Mouse (Mus musculus): ENCODE data around the gene Pcx. TPM values are rescaled to one million over a fixed set of nuclear protein-coding genes. Genes with fewer than 3 reads are reported as not detected.
"Not testable (repeated sequence)": the region's sequence is repeated elsewhere in the genome, so short reads cannot be mapped to it uniquely, and the experiment has no call there.

Pcx gene
- polyA plus RNA-seq, 1 experiment from 2014 or later, result 9.7 TPM

GRCm38 (mm10) chr19:4572061-4572460 is 61.8 kb downstream of the Pcx start:
- no peaks in the 10 kb centered on the region for H3K9me3 ChIP-seq (ENCODE audit: control insufficient read depth, low read length)
- no peak for DNase-seq (ENCODE audit: low spot score)
- 69% methylated on average over 4 of the region's 4 CpGs for WGBS
- no peaks in the 10 kb centered on the region for H3K36me3 ChIP-seq (ENCODE audit: control insufficient read depth, insufficient read depth, low read length)
- no peak overlapping the region for H3K9ac ChIP-seq (ENCODE audit: low read length)
- no peak overlapping the region for H3K4me2 ChIP-seq (ENCODE audit: low read length)
- no peak overlapping the region for H3K27ac ChIP-seq (ENCODE audit: low read depth)
- no peaks in the 10 kb centered on the region for H3K4me1 ChIP-seq (replicated peaks; ENCODE audit: control insufficient read depth, insufficient read depth, low read length)
- no peak for ATAC-seq (replicated peaks; ENCODE audit: low FRiP score, low TSS enrichment, low read depth)
- H3K27me3 ChIP-seq (replicated peaks; ENCODE audit: control insufficient read depth, insufficient read depth, low read length), result no peaks in the 10 kb centered on the region
- H3K4me3 ChIP-seq (ENCODE audit: low read depth, low read length), result no peak overlapping the region

- H3K27ac ChIP-seq (ENCODE audit: low read depth), result no peak overlapping the region
- H3K36me3 ChIP-seq (ENCODE audit: control insufficient read depth, insufficient read depth, low read length), result no peaks in the 10 kb centered on the region
- WGBS, result 86% methylated on average over 8 of the region's 8 CpGs
- H3K4me3 ChIP-seq (ENCODE audit: low read depth, low read length), result no peak overlapping the region
- DNase-seq (ENCODE audit: low spot score), result no peak
- no peaks in the 10 kb centered on the region for H3K9me3 ChIP-seq (ENCODE audit: control insufficient read depth, low read length)
- ATAC-seq (replicated peaks; ENCODE audit: low FRiP score, low TSS enrichment, low read depth), result no peak
- H3K27me3 ChIP-seq (replicated peaks; ENCODE audit: control insufficient read depth, insufficient read depth, low read length), result no peaks in the 10 kb centered on the region
- H3K9ac ChIP-seq (ENCODE audit: low read length), result no peak overlapping the region
- H3K4me2 ChIP-seq (ENCODE audit: low read length), result no peak overlapping the region
- no peaks in the 10 kb centered on the region for H3K4me1 ChIP-seq (replicated peaks; ENCODE audit: control insufficient read depth, insufficient read depth, low read length)
Observed at GRCm38 (mm10) chr19:4572467-4572866, 62.2 kb downstream of the Pcx start.

- no peak overlapping the region for H3K27ac ChIP-seq (ENCODE audit: low read depth)
- H3K4me3 ChIP-seq (ENCODE audit: low read depth, low read length), result no peak overlapping the region
- no peaks in the 10 kb centered on the region for H3K9me3 ChIP-seq (ENCODE audit: control insufficient read depth, low read length)
- WGBS, result 84% methylated on average over 1 of the region's 1 CpGs
- no peaks in the 10 kb centered on the region for H3K4me1 ChIP-seq (replicated peaks; ENCODE audit: control insufficient read depth, insufficient read depth, low read length)
- no peaks in the 10 kb centered on the region for H3K27me3 ChIP-seq (replicated peaks; ENCODE audit: control insufficient read depth, insufficient read depth, low read length)
- H3K4me2 ChIP-seq (ENCODE audit: low read length), result no peak overlapping the region
- H3K36me3 ChIP-seq (ENCODE audit: control insufficient read depth, insufficient read depth, low read length), result no peaks in the 10 kb centered on the region
- DNase-seq (ENCODE audit: low spot score), result no peak
- H3K9ac ChIP-seq (ENCODE audit: low read length), result no peak overlapping the region
- no peak for ATAC-seq (replicated peaks; ENCODE audit: low FRiP score, low TSS enrichment, low read depth)
Observed at GRCm38 (mm10) chr19:4573241-4573640, 63.0 kb downstream of the Pcx start.

- Histone ChIP-seq H3K9ac (ENCODE audit: low read length) (no peak overlapping the region), H3K36me3 (ENCODE audit: control insufficient read depth, insufficient read depth, low read length) (no peaks in the 10 kb centered on the region), H3K4me1 (replicated peaks; ENCODE audit: control insufficient read depth, insufficient read depth, low read length) (no peaks in the 10 kb centered on the region), H3K9me3 (ENCODE audit: control insufficient read depth, low read length) (no peaks in the 10 kb centered on the region), H3K27me3 (replicated peaks; ENCODE audit: control insufficient read depth, insufficient read depth, low read length) (no peaks in the 10 kb centered on the region), H3K4me3 (ENCODE audit: low read depth, low read length) (no peak overlapping the region), H3K4me2 (ENCODE audit: low read length) (no peak overlapping the region), H3K27ac (ENCODE audit: low read depth) (no peak overlapping the region)
- 56% methylated on average over 2 of the region's 2 CpGs for WGBS
- ATAC-seq (replicated peaks; ENCODE audit: low FRiP score, low TSS enrichment, low read depth) (no peak), DNase-seq (ENCODE audit: low spot score) (no peak)
Observed at GRCm38 (mm10) chr19:4578799-4579198, 68.5 kb downstream of the Pcx start.

- Histone ChIP-seq H3K4me3 (ENCODE audit: low read depth, low read length) (no peak overlapping the region), H3K9ac (ENCODE audit: low read length) (no peak overlapping the region), H3K4me2 (ENCODE audit: low read length) (no peak overlapping the region), H3K4me1 (replicated peaks; ENCODE audit: control insufficient read depth, insufficient read depth, low read length) (no peaks in the 10 kb centered on the region), H3K27ac (ENCODE audit: low read depth) (no peak overlapping the region), H3K9me3 (ENCODE audit: control insufficient read depth, low read length) (no peaks in the 10 kb centered on the region), H3K27me3 (replicated peaks; ENCODE audit: control insufficient read depth, insufficient read depth, low read length) (no peaks in the 10 kb centered on the region), H3K36me3 (ENCODE audit: control insufficient read depth, insufficient read depth, low read length) (no peaks in the 10 kb centered on the region)
- ATAC-seq (replicated peaks; ENCODE audit: low FRiP score, low TSS enrichment, low read depth), result no peak
- DNase-seq (ENCODE audit: low spot score), result no peak
- 54% methylated on average over 5 of the region's 5 CpGs for whole genome bisulfite sequencing
Observed at GRCm38 (mm10) chr19:4579296-4579695, 69.0 kb downstream of the Pcx start.

- 64% methylated on average over 2 of the region's 2 CpGs for WGBS
- DNase-seq (ENCODE audit: low spot score), result no peak
- ATAC-seq (replicated peaks; ENCODE audit: low FRiP score, low TSS enrichment, low read depth), result no peak
- no peaks in the 10 kb centered on the region for H3K27me3 ChIP-seq (replicated peaks; ENCODE audit: control insufficient read depth, insufficient read depth, low read length)
- no peak overlapping the region for H3K4me3 ChIP-seq (ENCODE audit: low read depth, low read length)
- H3K4me2 ChIP-seq (ENCODE audit: low read length), result no peak overlapping the region
- no peak overlapping the region for H3K9ac ChIP-seq (ENCODE audit: low read length)
- no peaks in the 10 kb centered on the region for H3K36me3 ChIP-seq (ENCODE audit: control insufficient read depth, insufficient read depth, low read length)
- no peaks in the 10 kb centered on the region for H3K9me3 ChIP-seq (ENCODE audit: control insufficient read depth, low read length)
- H3K27ac ChIP-seq (ENCODE audit: low read depth), result no peak overlapping the region
- no peaks in the 10 kb centered on the region for H3K4me1 ChIP-seq (replicated peaks; ENCODE audit: control insufficient read depth, insufficient read depth, low read length)
Observed at GRCm38 (mm10) chr19:4583856-4584255, 73.6 kb downstream of the Pcx start.

GRCm38 (mm10) chr19:4586783-4587182 is 76.5 kb downstream of the Pcx start:
- not testable (repeated sequence) for H3K4me3 ChIP-seq (ENCODE audit: low read depth, low read length); H3K27ac ChIP-seq (ENCODE audit: low read depth); H3K9ac ChIP-seq (ENCODE audit: low read length); H3K4me1 ChIP-seq (replicated peaks; ENCODE audit: control insufficient read depth, insufficient read depth, low read length); DNase-seq (ENCODE audit: low spot score); H3K27me3 ChIP-seq (replicated peaks; ENCODE audit: control insufficient read depth, insufficient read depth, low read length); H3K9me3 ChIP-seq (ENCODE audit: control insufficient read depth, low read length); H3K4me2 ChIP-seq (ENCODE audit: low read length); H3K36me3 ChIP-seq (ENCODE audit: control insufficient read depth, insufficient read depth, low read length); ATAC-seq (replicated peaks; ENCODE audit: low FRiP score, low TSS enrichment, low read depth)

- H3K4me3 ChIP-seq (ENCODE audit: low read depth, low read length), result no peak overlapping the region
- WGBS, result 73% methylated on average over 2 of the region's 2 CpGs
- H3K4me2 ChIP-seq (ENCODE audit: low read length), result no peak overlapping the region
- H3K9me3 ChIP-seq (ENCODE audit: control insufficient read depth, low read length), result no peaks in the 10 kb centered on the region
- no peaks in the 10 kb centered on the region for H3K4me1 ChIP-seq (replicated peaks; ENCODE audit: control insufficient read depth, insufficient read depth, low read length)
- no peak overlapping the region for H3K27ac ChIP-seq (ENCODE audit: low read depth)
- no peak for ATAC-seq (replicated peaks; ENCODE audit: low FRiP score, low TSS enrichment, low read depth)
- DNase-seq (ENCODE audit: low spot score), result no peak
- no peak overlapping the region for H3K9ac ChIP-seq (ENCODE audit: low read length)
- H3K36me3 ChIP-seq (ENCODE audit: control insufficient read depth, insufficient read depth, low read length), result no peaks in the 10 kb centered on the region
- no peaks in the 10 kb centered on the region for H3K27me3 ChIP-seq (replicated peaks; ENCODE audit: control insufficient read depth, insufficient read depth, low read length)
Observed at GRCm38 (mm10) chr19:4587426-4587825, 77.2 kb downstream of the Pcx start.

- Histone ChIP-seq H3K4me2 (ENCODE audit: low read length) (no peak overlapping the region), H3K4me3 (ENCODE audit: low read depth, low read length) (no peak overlapping the region), H3K9ac (ENCODE audit: low read length) (no peak overlapping the region), H3K9me3 (ENCODE audit: control insufficient read depth, low read length) (no peaks in the 10 kb centered on the region), H3K4me1 (replicated peaks; ENCODE audit: control insufficient read depth, insufficient read depth, low read length) (no peaks in the 10 kb centered on the region), H3K36me3 (ENCODE audit: control insufficient read depth, insufficient read depth, low read length) (no peaks in the 10 kb centered on the region), H3K27me3 (replicated peaks; ENCODE audit: control insufficient read depth, insufficient read depth, low read length) (no peaks in the 10 kb centered on the region), H3K27ac (ENCODE audit: low read depth) (no peak overlapping the region)
- WGBS, result 67% methylated on average over 3 of the region's 3 CpGs
- no peak for ATAC-seq (replicated peaks; ENCODE audit: low FRiP score, low TSS enrichment, low read depth)
- no peak for DNase-seq (ENCODE audit: low spot score)
Observed at GRCm38 (mm10) chr19:4588430-4588829, 78.2 kb downstream of the Pcx start.
